In genomic region chr5:110285156-110285555, GRCm38 (mm10) we compare ENCODE assay signal across 8 mouse cellular contexts. TPM values are rescaled to one million over a fixed set of nuclear protein-coding genes. Genes with fewer than 3 reads are reported as not detected.
DNase-seq lines count a peak whose midpoint lies in the region; ATAC-seq and TF ChIP-seq lines count a peak whose summit lies in the region.

No protein-coding gene starts in this region.

- no peak for ATAC-seq in heart, embryonic 11.5 days (replicated peaks; ENCODE audit: insufficient number of reproducible peaks, low FRiP score, low TSS enrichment)
- ATAC-seq in heart, embryonic 16.5 days (replicated peaks; ENCODE audit: extremely low read depth, insufficient read depth, low FRiP score), result no peak

- no peak for TF ChIP-seq POLR2A in bone marrow, adult 2 months (IDR thresholded peaks at IDR 0.05; ENCODE audit: borderline replicate concordance, control insufficient read depth, low read depth, low read length)
- TF ChIP-seq POLR2A in myocyte (IDR thresholded peaks at IDR 0.05; ENCODE audit: insufficient read length, low read depth), result no peak

- no peak for DNase-seq in heart, postnatal 25 days (ENCODE audit: low spot score)
- peak; percentile 9 to 38 for DNase-seq in kidney, postnatal 4 days
- DNase-seq in right cerebral cortex, postnatal 14 days, result no peak
- no peak for DNase-seq in cerebellum, adult 11-12 months

- peak overlapping the region; percentile 66 for H3K4me3 ChIP-seq in heart, embryonic 11.5 days (ENCODE audit: low read depth, low read length)
- H3K4me3 ChIP-seq in bone marrow, adult 2 months (replicated peaks; ENCODE audit: control insufficient read depth, low read depth, low read length), result peak overlapping the region; percentile 67
- H3K4me3 ChIP-seq in heart, embryonic 16.5 days (ENCODE audit: low read length), result peak overlapping the region; percentile 91
- peak overlapping the region; percentile 32 for H3K4me3 ChIP-seq in myocyte

- 3% methylated on average over 15 of the region's 15 CpGs for WGBS in heart, embryonic 11.5 days (ENCODE audit: insufficient replicate concordance)
- 0% methylated on average over 15 of the region's 15 CpGs for WGBS in bone marrow, adult 2 months
- 2% methylated on average over 15 of the region's 15 CpGs for WGBS in heart, embryonic 16.5 days

- H3K9me3 ChIP-seq in heart, embryonic 11.5 days (replicated peaks; ENCODE audit: control insufficient read depth, low read length), result no peaks in the 10 kb centered on the region
- H3K9me3 ChIP-seq in heart, embryonic 16.5 days (replicated peaks; ENCODE audit: control insufficient read depth, low read length), result no peaks in the 10 kb centered on the region

- intact Hi-C loops in heart, postnatal 25 days (cut with DNase I), result no loop called here

- peak overlapping the region; percentile 29 for H3ac ChIP-seq in myocyte (ENCODE audit: control insufficient read depth, insufficient read length)

- no peak overlapping the region for H3K27ac ChIP-seq in heart, embryonic 11.5 days (ENCODE audit: low read depth, low read length)
- H3K27ac ChIP-seq in bone marrow, adult 2 months (ENCODE audit: control insufficient read depth, insufficient read depth, low read depth, low read length, poor library complexity), result no peak overlapping the region
- no peak overlapping the region for H3K27ac ChIP-seq in heart, embryonic 16.5 days (ENCODE audit: low read length)

- 0 out of 2 replicates have a peak, but pooled peaks cover 4% of the 10 kb centered on the region for H3K4me1 ChIP-seq in heart, embryonic 11.5 days (ENCODE audit: control insufficient read depth, insufficient read depth, low read length)
- no peaks in the 10 kb centered on the region; the same call in 1 of the 2 replicates for H3K4me1 ChIP-seq in bone marrow, adult 2 months (ENCODE audit: control insufficient read depth, insufficient read depth, low read length)
- H3K4me1 ChIP-seq in heart, embryonic 16.5 days (ENCODE audit: control insufficient read depth, insufficient read depth, low read length), result peaks cover 13% of the 10 kb centered on the region

- no peaks in the 10 kb centered on the region for H3K27me3 ChIP-seq in heart, embryonic 11.5 days (ENCODE audit: control insufficient read depth, insufficient read depth, low read length)
- no peaks in the 10 kb centered on the region for H3K27me3 ChIP-seq in heart, embryonic 16.5 days (ENCODE audit: control insufficient read depth, insufficient read depth, low read length)
- H3K27me3 ChIP-seq in myocyte (ENCODE audit: control insufficient read depth, insufficient read depth, insufficient read length), result no peaks in the 10 kb centered on the region

- no peak for TF ChIP-seq CTCF in bone marrow, adult 2 months (IDR thresholded peaks at IDR 0.05; ENCODE audit: control insufficient read depth, insufficient read depth, low read length)

- peak overlapping the region; percentile 94 for H3K4me2 ChIP-seq in heart, embryonic 11.5 days
- H3K4me2 ChIP-seq in heart, embryonic 16.5 days (ENCODE audit: low read depth, low read length), result peak overlapping the region; percentile 99
- peak overlapping the region; percentile 100 for H3K4me2 ChIP-seq in myocyte (ENCODE audit: low read depth)

- no peaks in the 10 kb centered on the region for H3K36me3 ChIP-seq in heart, embryonic 11.5 days (ENCODE audit: control insufficient read depth, insufficient read depth, low read length)
- H3K36me3 ChIP-seq in heart, embryonic 16.5 days (ENCODE audit: control insufficient read depth, insufficient read depth), result no peaks in the 10 kb centered on the region
- no peaks in the 10 kb centered on the region for H3K36me3 ChIP-seq in myocyte (ENCODE audit: control insufficient read depth, insufficient read depth)

- peak overlapping the region; percentile 73 for H3K9ac ChIP-seq in heart, embryonic 11.5 days (ENCODE audit: low read depth, low read length)
- H3K9ac ChIP-seq in heart, embryonic 16.5 days (ENCODE audit: low read length), result peak overlapping the region; percentile 83

- H3K79me2 ChIP-seq in myocyte (ENCODE audit: control insufficient read depth, insufficient read depth), result no peaks in the 10 kb centered on the region

TF ChIP-seq in myocyte, 11 proteins besides CTCF, POLR2A, EP300 and RAD21:
- no peak for TF ChIP-seq MYOD1 (IDR thresholded peaks at IDR 0.05; ENCODE audit: control insufficient read depth in 1 of 3, insufficient read length in 2 of 3, low read depth in 2 of 3)
- no peak for TF ChIP-seq TCF12 (IDR thresholded peaks at IDR 0.05; ENCODE audit: insufficient read depth, poor library complexity, severe bottlenecking)
- no peak for TF ChIP-seq MYOG (IDR thresholded peaks at IDR 0.05; ENCODE audit: control insufficient read depth in 1 of 3, insufficient read depth in 1 of 3, insufficient read length in 2 of 3, low read depth in 2 of 3)
- no peak for TF ChIP-seq E2F4 (IDR thresholded peaks at IDR 0.05; ENCODE audit: insufficient read depth)
- no peak for TF ChIP-seq POLR2AphosphoS2 (IDR thresholded peaks at IDR 0.05; ENCODE audit: insufficient read length, low read depth)
- TF ChIP-seq REST (IDR thresholded peaks at IDR 0.05; ENCODE audit: insufficient read depth, insufficient read length), result no peak
- no peak for TF ChIP-seq MAX (IDR thresholded peaks at IDR 0.05; ENCODE audit: low read depth)
- TF ChIP-seq SRF (IDR thresholded peaks at IDR 0.05; ENCODE audit: control insufficient read depth, insufficient read length, low read depth), result no peak
- TF ChIP-seq USF1 (IDR thresholded peaks at IDR 0.05; ENCODE audit: low read depth), result no peak
- no peak for TF ChIP-seq CEBPB (IDR thresholded peaks at IDR 0.05; ENCODE audit: insufficient read depth, poor library complexity, severe bottlenecking)
- TF ChIP-seq TCF3 (IDR thresholded peaks at IDR 0.05; ENCODE audit: insufficient read length, low read depth), result no peak

RNA-seq across cellular contexts. Expression of gene Pxmp2, which starts 0.8 kb away (rescaled TPM):
- polyA plus RNA-seq in heart, embryonic 11.5 days (2014; fragmentation: Nextera tagmentation; extraction: Ambion mirVana), result 15.1 and 18.0 TPM in 2 replicates
- 10 to 100 TPM; 95.2 to 96.5 TPM for total RNA-seq in heart, postnatal 25 days (2021)
- polyA plus RNA-seq in bone marrow, adult 2 months (2011; ENCODE audit: insufficient read depth, insufficient read length, low replicate concordance, missing spikeins), result 7.9 and 33.1 TPM in 2 replicates
- polyA plus RNA-seq in heart, embryonic 16.5 days (2015; fragmentation: Nextera tagmentation; extraction: Ambion mirVana), result 26.3 and 26.7 TPM in 2 replicates
- 4.0 TPM for polyA plus RNA-seq in myocyte (2012; fragmentation: generic; extraction: Trizol)

RNA-seq across cellular contexts. Expression of gene Pole, which starts 0.9 kb away (rescaled TPM):
- 21.2 and 25.7 TPM in 2 replicates for polyA plus RNA-seq in heart, embryonic 11.5 days (2014; fragmentation: Nextera tagmentation; extraction: Ambion mirVana)
- total RNA-seq in heart, postnatal 25 days (2021), result 1 to 10 TPM; 1.8 to 2.3 TPM
- polyA plus RNA-seq in bone marrow, adult 2 months (2011; ENCODE audit: insufficient read depth, insufficient read length, low replicate concordance, missing spikeins), result 39.8 and 57.3 TPM in 2 replicates
- 17.1 and 17.9 TPM in 2 replicates for polyA plus RNA-seq in heart, embryonic 16.5 days (2015; fragmentation: Nextera tagmentation; extraction: Ambion mirVana)
- polyA plus RNA-seq in myocyte (2012; fragmentation: generic; extraction: Trizol), result 5.4 TPM

RNA-seq across cellular contexts. Expression of gene Pgam5, which starts 15.4 kb away (rescaled TPM):
- polyA plus RNA-seq in heart, embryonic 11.5 days (2014; fragmentation: Nextera tagmentation; extraction: Ambion mirVana), result 55.4 and 64.6 TPM in 2 replicates
- 10 to 100 TPM; 30.2 to 34.7 TPM for total RNA-seq in heart, postnatal 25 days (2021)
- polyA plus RNA-seq in bone marrow, adult 2 months (2011; ENCODE audit: insufficient read depth, insufficient read length, low replicate concordance, missing spikeins), result 12.9 and 24.3 TPM in 2 replicates
- 51.5 and 51.7 TPM in 2 replicates for polyA plus RNA-seq in heart, embryonic 16.5 days (2015; fragmentation: Nextera tagmentation; extraction: Ambion mirVana)
- 35.4 TPM for polyA plus RNA-seq in myocyte (2012; fragmentation: generic; extraction: Trizol)

RNA-seq across cellular contexts. Expression of gene Ankle2, which starts 54.4 kb away (rescaled TPM):
- polyA plus RNA-seq in heart, embryonic 11.5 days (2014; fragmentation: Nextera tagmentation; extraction: Ambion mirVana), result 24.8 and 28.7 TPM in 2 replicates
- total RNA-seq in heart, postnatal 25 days (2021), result 10 to 100 TPM; 25.8 to 29.3 TPM
- polyA plus RNA-seq in bone marrow, adult 2 months (2011; ENCODE audit: insufficient read depth, insufficient read length, low replicate concordance, missing spikeins), result 10.0 and 21.0 TPM in 2 replicates
- polyA plus RNA-seq in heart, embryonic 16.5 days (2015; fragmentation: Nextera tagmentation; extraction: Ambion mirVana), result 14.4 and 17.6 TPM in 2 replicates
- polyA plus RNA-seq in myocyte (2012; fragmentation: generic; extraction: Trizol), result 12.0 TPM

RNA-seq across cellular contexts. Expression of gene P2rx2, which starts 57.9 kb away (rescaled TPM):
- 0.27 TPM in 1 of 2 replicates, not detected in the other for polyA plus RNA-seq in heart, embryonic 11.5 days (2014; fragmentation: Nextera tagmentation; extraction: Ambion mirVana)
- total RNA-seq in heart, postnatal 25 days (2021), result not detected
- polyA plus RNA-seq in bone marrow, adult 2 months (2011; ENCODE audit: insufficient read depth, insufficient read length, low replicate concordance, missing spikeins), result 1.0 and 1.3 TPM in 2 replicates
- 0.29 and 1.1 TPM in 2 replicates for polyA plus RNA-seq in heart, embryonic 16.5 days (2015; fragmentation: Nextera tagmentation; extraction: Ambion mirVana)
- 0.04 TPM for polyA plus RNA-seq in myocyte (2012; fragmentation: generic; extraction: Trizol)

Comparison
In these comparisons a context has a peak if more than half of its experiments do, and no peak if none do; other contexts are left out.
1. H3K4me3 ChIP-seq: peak in every context shown above with its lines; median percentile 91 in heart, embryonic 16.5 days; 67 in bone marrow, adult 2 months; 66 in heart, embryonic 11.5 days; 32 in myocyte.
2. DNase-seq: peak in kidney, postnatal 4 days (2 of 2); none in heart, postnatal 25 days (single experiment), right cerebral cortex, postnatal 14 days (single experiment) and cerebellum, adult 11-12 months (single experiment).
3. Peak in every context shown above with its lines, with median percentiles within 50 percentile points of each other: H3K4me2 ChIP-seq.